In the genomic region with DNA sequence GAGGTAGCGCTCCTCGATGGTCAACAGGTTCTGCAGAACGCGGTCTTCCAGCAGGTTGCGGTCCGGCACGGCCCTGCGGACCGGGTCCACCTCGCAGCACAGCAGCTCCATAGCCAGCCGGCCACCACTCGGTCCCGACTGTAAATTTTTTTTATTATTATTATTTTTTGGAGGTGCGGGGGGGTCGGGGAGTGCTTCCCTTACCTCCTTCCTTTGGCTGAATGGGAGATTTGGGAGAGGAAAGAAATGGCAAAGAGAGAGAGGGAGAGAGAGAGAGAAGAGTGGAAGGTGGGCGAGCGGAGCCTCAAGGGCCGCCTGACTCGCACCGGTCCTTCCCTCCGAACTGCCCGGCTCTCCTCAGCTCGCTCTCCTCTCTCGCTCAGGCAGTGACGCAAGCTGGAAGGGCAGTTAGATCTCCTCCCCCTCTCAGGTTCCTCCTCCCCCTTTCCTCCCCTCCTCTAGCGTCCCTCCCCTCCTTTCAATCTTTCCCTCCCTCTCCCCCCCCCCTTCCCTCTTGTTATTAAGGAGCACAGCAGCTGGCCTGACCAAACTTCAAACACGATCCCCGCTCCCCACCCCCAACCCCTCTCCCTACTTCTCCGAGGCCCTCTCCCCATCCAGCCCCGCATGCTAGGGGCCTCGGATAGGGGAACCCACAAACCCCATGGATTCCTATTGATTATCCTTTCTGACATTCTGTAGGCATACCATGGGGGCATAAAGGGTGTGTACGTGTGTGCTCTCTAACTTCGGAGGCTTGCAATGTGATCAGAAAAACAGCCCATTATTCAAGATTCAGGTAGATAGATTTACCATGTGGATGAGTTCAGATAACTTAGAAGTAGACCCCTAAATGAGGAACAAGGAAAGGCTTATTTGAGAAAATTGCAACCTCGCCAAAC, we compare ENCODE assay signal across 7 mouse cellular contexts. TPM values are rescaled to one million over a fixed set of nuclear protein-coding genes. Genes with fewer than 3 reads are reported as not detected.
A peak's percentile ranks its signal among the peaks of the same experiment; 100 is the strongest.
DNase-seq lines count a peak whose midpoint lies in the region; ATAC-seq and TF ChIP-seq lines count a peak whose summit lies in the region.

No protein-coding gene starts in this region.

- H3K79me2 ChIP-seq in MEL (ENCODE audit: control insufficient read depth, insufficient read depth, low read length, poor library complexity): peaks cover 36% of the 10 kb centered on the region

- no peaks in the 10 kb centered on the region for H3K9me3 ChIP-seq in MEL (replicated peaks; ENCODE audit: insufficient read depth, low read length)
- no peaks in the 10 kb centered on the region for H3K9me3 ChIP-seq in forebrain, postnatal 0 days (ENCODE audit: low read length)
- H3K9me3 ChIP-seq in hindbrain, embryonic 12.5 days (replicated peaks): no peaks in the 10 kb centered on the region

- peak overlapping the region; percentile 98 for H3K27ac ChIP-seq in MEL (ENCODE audit: control insufficient read depth, low read depth, low read length)
- H3K27ac ChIP-seq in forebrain, postnatal 0 days (ENCODE audit: low read depth, low read length): peak overlapping the region; percentile 69; the same call in 1 of the 2 replicates
- H3K27ac ChIP-seq in hindbrain, embryonic 12.5 days: peak overlapping the region; percentile 81

- TF ChIP-seq EP300 in MEL (IDR thresholded peaks at IDR 0.05; ENCODE audit: low read depth in 1 of 2, low read length in 2 of 2): peak in 1 of 2 experiments; percentile 33; a peak in 1 of 4 replicates

- DNase-seq in MEL (ENCODE audit: low read depth, low spot score): peak; percentile 95
- peak; percentile 90 to 91 for DNase-seq in adrenal gland, postnatal 36 days
- DNase-seq in forebrain, postnatal 0 days: peak; percentile 75
- DNase-seq in left cerebral cortex, postnatal 4 days: peak; percentile 84
- DNase-seq in right cerebral cortex, postnatal 36 days (ENCODE audit: low spot score in 2 of 2): peak; percentile 55 to 67

- peaks cover 7 to 9% of the 10 kb centered on the region in 2 experiments for H3K27me3 ChIP-seq in MEL (ENCODE audit: control insufficient read depth in 1 of 2, insufficient read depth in 2 of 2, low read length in 2 of 2)
- H3K27me3 ChIP-seq in forebrain, postnatal 0 days (ENCODE audit: insufficient read depth, low read length): peaks cover 35% of the 10 kb centered on the region
- H3K27me3 ChIP-seq in hindbrain, embryonic 12.5 days: peaks cover 63% of the 10 kb centered on the region

- TF ChIP-seq CTCF in MEL (IDR thresholded peaks at IDR 0.05 in 2 of 3, conservative IDR thresholded peaks at IDR 0.05 in 1 of 3; ENCODE audit: control insufficient read depth in 1 of 3, insufficient read depth in 1 of 3, low read depth in 2 of 3, low read length in 3 of 3, poor library complexity in 1 of 3, severe bottlenecking in 1 of 3): no peak
- TF ChIP-seq CTCF in forebrain, postnatal 0 days (IDR thresholded peaks at IDR 0.05; ENCODE audit: low read depth): no peak

- peak overlapping the region; percentile 98 for H3K9ac ChIP-seq in MEL (ENCODE audit: control insufficient read depth, low read depth, low read length, poor library complexity, severe bottlenecking)
- peak overlapping the region; percentile 64 for H3K9ac ChIP-seq in forebrain, postnatal 0 days
- H3K9ac ChIP-seq in hindbrain, embryonic 12.5 days: peak overlapping the region; percentile 79

- TF ChIP-seq RAD21 in MEL (IDR thresholded peaks at IDR 0.05; ENCODE audit: low read depth, low read length): no peak

- peak overlapping the region; percentile 97 for H3K4me2 ChIP-seq in forebrain, postnatal 0 days (ENCODE audit: low read depth)
- peak overlapping the region; percentile 89 for H3K4me2 ChIP-seq in hindbrain, embryonic 12.5 days (replicated peaks)

- WGBS in forebrain, postnatal 0 days: under 1% methylated on average over 33 of the region's 34 CpGs
- under 1% methylated on average over 34 of the region's 34 CpGs for WGBS in hindbrain, embryonic 12.5 days

- TF ChIP-seq POLR2A in MEL (IDR thresholded peaks at IDR 0.05; ENCODE audit: control insufficient read depth in 1 of 2, insufficient read depth in 1 of 2, low read depth in 1 of 2, low read length in 2 of 2, poor library complexity in 1 of 2): peak; percentile 80 to 99

- H3K4me3 ChIP-seq in MEL (ENCODE audit: control insufficient read depth in 1 of 2, insufficient read depth in 1 of 2, low read depth in 2 of 2, low read length in 2 of 2): peak overlapping the region; percentile 87 to 95
- H3K4me3 ChIP-seq in forebrain, postnatal 0 days (ENCODE audit: low read depth, low read length): peak overlapping the region; percentile 58
- H3K4me3 ChIP-seq in hindbrain, embryonic 12.5 days: peak overlapping the region; percentile 60

- peaks cover 12 to 31% of the 10 kb centered on the region in 2 experiments for H3K4me1 ChIP-seq in MEL (ENCODE audit: control insufficient read depth in 1 of 2, insufficient read depth in 2 of 2, low read length in 2 of 2)
- peaks cover 17% of the 10 kb centered on the region; the same call in 1 of the 2 replicates for H3K4me1 ChIP-seq in forebrain, postnatal 0 days (ENCODE audit: insufficient read depth)
- H3K4me1 ChIP-seq in hindbrain, embryonic 12.5 days: peaks cover 56% of the 10 kb centered on the region

- peak; percentile 32; the same call in 1 of the 2 replicates for ATAC-seq in forebrain, postnatal 0 days
- peak; percentile 46 for ATAC-seq in hindbrain, embryonic 12.5 days (ENCODE audit: low FRiP score)
- peak; percentile 54 for ATAC-seq in megakaryocyte-erythroid progenitor cell, adult 5-6 weeks (replicated peaks; ENCODE audit: low FRiP score, low TSS enrichment, poor library complexity, severe bottlenecking)

- H3K36me3 ChIP-seq in MEL (ENCODE audit: control insufficient read depth in 1 of 2, insufficient read depth in 2 of 2, low read length in 2 of 2): peaks cover 5 to 24% of the 10 kb centered on the region in 2 experiments
- H3K36me3 ChIP-seq in forebrain, postnatal 0 days (ENCODE audit: insufficient read depth): no peaks in the 10 kb centered on the region
- no peaks in the 10 kb centered on the region for H3K36me3 ChIP-seq in hindbrain, embryonic 12.5 days

- intact Hi-C loops in left cerebral cortex, postnatal 4 days (cut with DNase I): no loop called here

TF ChIP-seq in MEL, 35 proteins besides CTCF, POLR2A, EP300 and RAD21 (continues in another document):
- TF ChIP-seq ZKSCAN1 (IDR thresholded peaks at IDR 0.05; ENCODE audit: low read depth, low read length) (no peak), MXI1 (IDR thresholded peaks at IDR 0.05; ENCODE audit: low read depth, low read length) (no peak; the same call in 1 of the 2 replicates), MEF2A (IDR thresholded peaks at IDR 0.05; ENCODE audit: extremely low read depth, insufficient replicate concordance, low read depth, low read length, poor library complexity, severe bottlenecking) (no peak), SMC3 (IDR thresholded peaks at IDR 0.05; ENCODE audit: low read depth, low read length) (no peak), RCOR1 (IDR thresholded peaks at IDR 0.05; ENCODE audit: low read depth, low read length) (no peak), BHLHE40 (IDR thresholded peaks at IDR 0.05; ENCODE audit: borderline replicate concordance, low read depth, low read length) (peak; percentile 25; the same call in 1 of the 2 replicates), GATA1 (IDR thresholded peaks at IDR 0.05; ENCODE audit: low read depth, low read length) (peak; percentile 49; the same call in 1 of the 2 replicates), POLR2AphosphoS5 (IDR thresholded peaks at IDR 0.05; ENCODE audit: borderline replicate concordance, low read depth, low read length) (peak; percentile 88; the same call in 1 of the 2 replicates), MYB (IDR thresholded peaks at IDR 0.05; ENCODE audit: low read depth, low read length) (no peak), ELF1 (IDR thresholded peaks at IDR 0.05; ENCODE audit: low read depth, low read length) (no peak; the same call in 1 of the 2 replicates), POLR2AphosphoS2 (IDR thresholded peaks at IDR 0.05; ENCODE audit: low read length) (peak; percentile 95), JUND (IDR thresholded peaks at IDR 0.05; ENCODE audit: low read depth, low read length) (0 out of 2 replicates have a peak, but pooled peaks have one; percentile 38), HCFC1 (IDR thresholded peaks at IDR 0.05; ENCODE audit: low read depth, low read length) (peak; percentile 66; the same call in 1 of the 2 replicates), TBP (IDR thresholded peaks at IDR 0.05; ENCODE audit: low read depth, low read length) (peak; percentile 95), E2F4 (IDR thresholded peaks at IDR 0.05; ENCODE audit: borderline replicate concordance, low read depth, low read length) (no peak), MAZ (IDR thresholded peaks at IDR 0.05; ENCODE audit: low read depth, low read length) (peak; percentile 96; the same call in 1 of the 2 replicates), ZNF384 (IDR thresholded peaks at IDR 0.05; ENCODE audit: low read depth, low read length) (peak; percentile 44)

RNA-seq across cellular contexts. Expression of gene Ccnd2, which starts 1.1 kb away (rescaled TPM):
- 62.3 and 67.3 TPM in 2 replicates for total RNA-seq in MEL (2012; rRNA removed)
- 100 to 1,000 TPM; 198 to 407 TPM for polyA plus RNA-seq in MEL (2012; ENCODE audit: insufficient read depth in 1 of 2, insufficient read length in 2 of 2, low read depth in 1 of 2, low replicate concordance in 2 of 2, missing spikeins in 1 of 2)
- 100 to 1,000 TPM; 366 to 550 TPM for total RNA-seq in adrenal gland, postnatal 36 days (2021)
- total RNA-seq in forebrain, postnatal 0 days (2014; rRNA removed): 31.4 and 44.1 TPM in 2 replicates
- 430 and 467 TPM in 2 replicates for polyA plus RNA-seq in forebrain, postnatal 0 days (2015; fragmentation: Nextera tagmentation; extraction: Ambion mirVana)
- polyA plus RNA-seq in hindbrain, embryonic 12.5 days (2016; fragmentation: Nextera tagmentation; extraction: Ambion mirVana): 565 and 605 TPM in 2 replicates
- total RNA-seq in left cerebral cortex, postnatal 4 days (2021): 100 to 1,000 TPM; 139 to 147 TPM
- total RNA-seq in megakaryocyte-erythroid progenitor cell, adult 5-6 weeks (2014; fragmentation: Nextera tagmentation): 73.8 and 98.1 TPM in 2 replicates
- 37.0 and 40.1 TPM in 2 replicates for total RNA-seq in megakaryocyte-erythroid progenitor cell, adult 5-6 weeks (2017)

RNA-seq across cellular contexts. Expression of gene Tigar, which starts 41.6 kb away (rescaled TPM):
- 3.2 and 3.8 TPM in 2 replicates for total RNA-seq in MEL (2012; rRNA removed)
- polyA plus RNA-seq in MEL (2012; ENCODE audit: insufficient read depth in 1 of 2, insufficient read length in 2 of 2, low read depth in 1 of 2, low replicate concordance in 2 of 2, missing spikeins in 1 of 2): 1 to 10 TPM in 1 of 2 experiments, not detected in 1; 5.6 TPM
- total RNA-seq in adrenal gland, postnatal 36 days (2021): 10 to 100 TPM; 18.4 to 22.3 TPM
- 8.1 and 9.3 TPM in 2 replicates for total RNA-seq in forebrain, postnatal 0 days (2014; rRNA removed)
- 6.1 and 6.8 TPM in 2 replicates for polyA plus RNA-seq in forebrain, postnatal 0 days (2015; fragmentation: Nextera tagmentation; extraction: Ambion mirVana)
- 8.3 and 9.5 TPM in 2 replicates for polyA plus RNA-seq in hindbrain, embryonic 12.5 days (2016; fragmentation: Nextera tagmentation; extraction: Ambion mirVana)
- total RNA-seq in left cerebral cortex, postnatal 4 days (2021): 10 to 100 TPM; 16.4 to 18.6 TPM
- total RNA-seq in megakaryocyte-erythroid progenitor cell, adult 5-6 weeks (2014; fragmentation: Nextera tagmentation): 0.47 TPM in 1 of 2 replicates, not detected in the other
- total RNA-seq in megakaryocyte-erythroid progenitor cell, adult 5-6 weeks (2017): 0.30 and 3.1 TPM in 2 replicates

Comparison
In these comparisons a context has a peak if more than half of its experiments do, and no peak if none do; other contexts are left out.
1. Peak in every context shown above with its lines: DNase-seq, ATAC-seq, H3K4me3 ChIP-seq and H3K27ac ChIP-seq.